Mouse (Mus musculus) liver, postnatal 0 days (tissue): Measurements from ENCODE around the gene Syt14. TPM values are rescaled to one million over a fixed set of nuclear protein-coding genes. Genes with fewer than 3 reads are reported as not detected.

ENCODE experiments used
- ATAC-seq: fragments of 200-750 bp; cut with Nextera tagmentation; 2 replicates; pipeline ENCODE4 v1.8.0; 2017; ENCODE audit warnings: mild to moderate bottlenecking, moderate library complexity
- DNase-seq: peaks from one replicate; pipeline ENCODE4 v3.0.0-alpha.2; 2016
- H3K27ac ChIP-seq: fragments of 300-500 bp; sonication (generic); 2 replicates; pipeline ENCODE4 v1.5.1; 2014; ENCODE audit warnings: antibody characterized with exemption, moderate library complexity, mild to moderate bottlenecking, low read depth
- H3K27me3 ChIP-seq: fragments of 300-500 bp; sonication (generic); 2 replicates; pipeline ENCODE4 v1.6.1; 2014; ENCODE audit warnings: low read length, control low read depth, mixed read lengths; ENCODE audit not compliant: insufficient read depth
- H3K36me3 ChIP-seq: fragments of 300-500 bp; sonication (generic); replicated peaks from 2 replicates; pipeline ENCODE4 v1.6.1; 2014; ENCODE audit warnings: mild to moderate bottlenecking, control low read depth, low read length, moderate library complexity, mixed read lengths; ENCODE audit not compliant: insufficient read depth
- H3K4me1 ChIP-seq: fragments of 300-500 bp; sonication (generic); 2 replicates; pipeline ENCODE4 v1.6.1; 2014; ENCODE audit warnings: antibody characterized with exemption, mild to moderate bottlenecking, control low read depth; ENCODE audit not compliant: insufficient read depth
- H3K4me2 ChIP-seq: fragments of 300-500 bp; sonication (generic); 2 replicates; pipeline ENCODE4 v1.6.1; 2014; ENCODE audit warnings: low read depth, mild to moderate bottlenecking, low read length, moderate library complexity, mixed read lengths
- H3K4me3 ChIP-seq: fragments of 300-500 bp; sonication (generic); 2 replicates; pipeline ENCODE4 v1.5.1; 2014; ENCODE audit warnings: low read depth, low read length
- H3K9ac ChIP-seq: fragments of 300-500 bp; sonication (generic); replicated peaks from 2 replicates; pipeline ENCODE4 v1.6.1; 2014; ENCODE audit warnings: mild to moderate bottlenecking, moderate library complexity
- H3K9me3 ChIP-seq: fragments of 300-500 bp; sonication (generic); 2 replicates; pipeline ENCODE4 v1.6.1; 2016; ENCODE audit warnings: mild to moderate bottlenecking, control low read depth, low read length, mixed read lengths
- CTCF ChIP-seq: sonication (generic); IDR thresholded peaks from 2 replicates; pipeline ENCODE4 v1.5.1; 2016; ENCODE audit warnings: antibody characterized with exemption, low read depth
- EP300 ChIP-seq: IDR thresholded peaks from 2 replicates; pipeline ENCODE4 v1.6.1; 2016; ENCODE audit warnings: antibody characterized with exemption, low read depth, mild to moderate bottlenecking
- WGBS: fragments of 180-500 bp; shearing (Covaris S2); extraction: QIAGEN DNeasy Blood & Tissue Kit; methylation state at CpG from one replicate; pipeline ENCODE4 v1.1.7; 2014; ENCODE audit not compliant: insufficient replicate concordance; 5-methylcytosine and 5-hydroxymethylcytosine counted together
- polyA plus RNA-seq: library from polyadenylated mRNA; unstranded; fragments of >200 nt; fragmentation: Nextera tagmentation; extraction: Ambion mirVana; gene quantifications from 2 replicates; pipeline ENCODE4 v1.2.1, GENCODE M21; 2015

Gene Syt14
- polyA plus RNA-seq, 1 experiment from 2014 or later = 1.8 TPM

GRCm38 (mm10) chr1:193001587-193001986, 34.0 kb downstream of the Syt14 start:
- Histone ChIP-seq H3K4me2 (0 out of 2 replicates have a peak overlapping the region, but pooled peaks have one; percentile 33), H3K27me3 (no peaks in the 10 kb centered on the region), H3K36me3 (no peaks in the 10 kb centered on the region), H3K9ac (peak overlapping the region; percentile 43; the same call in 1 of the 2 replicates), H3K27ac (peak overlapping the region; percentile 96), H3K4me3 (no peak overlapping the region), H3K4me1 (peaks cover 18% of the 10 kb centered on the region), H3K9me3 (no peaks in the 10 kb centered on the region)
- 34% methylated on average over 2 of the region's 2 CpGs for WGBS
- ATAC-seq (peak; percentile 97), DNase-seq (peak; percentile 21)
- peak; percentile 100 for TF ChIP-seq EP300
- TF ChIP-seq CTCF = peak; percentile 53

GRCm38 (mm10) chr1:193000908-193001307, 34.7 kb downstream of the Syt14 start:
- Histone ChIP-seq H3K9ac (no peak overlapping the region), H3K27me3 (no peaks in the 10 kb centered on the region), H3K36me3 (no peaks in the 10 kb centered on the region), H3K4me1 (peaks cover 18% of the 10 kb centered on the region), H3K9me3 (no peaks in the 10 kb centered on the region), H3K27ac (peak overlapping the region; percentile 96), H3K4me2 (0 out of 2 replicates have a peak overlapping the region, but pooled peaks have one; percentile 33), H3K4me3 (no peak overlapping the region)
- no peak for TF ChIP-seq EP300
- peak; percentile 80 for TF ChIP-seq CTCF
- no peak for DNase-seq
- ATAC-seq = no peak

GRCm38 (mm10) chr1:192994179-192994873, 41.2 kb downstream of the Syt14 start:
- Histone ChIP-seq H3K9me3 (no peaks in the 10 kb centered on the region), H3K27me3 (no peaks in the 10 kb centered on the region), H3K9ac (no peak overlapping the region), H3K4me1 (peaks cover 6% of the 10 kb centered on the region), H3K36me3 (no peaks in the 10 kb centered on the region), H3K4me3 (no peak overlapping the region), H3K27ac (peak overlapping the region; percentile 69), H3K4me2 (peak overlapping the region; percentile 29)
- 56% methylated on average over 2 of the region's 2 CpGs for WGBS
- TF ChIP-seq CTCF (no peak), EP300 (peak; percentile 94)
- peak; percentile 97 for ATAC-seq
- DNase-seq = no peak

- Histone ChIP-seq H3K4me3 (no peak overlapping the region), H3K4me1 (peaks cover 6% of the 10 kb centered on the region), H3K9me3 (no peaks in the 10 kb centered on the region), H3K36me3 (no peaks in the 10 kb centered on the region), H3K27me3 (no peaks in the 10 kb centered on the region), H3K9ac (no peak overlapping the region), H3K4me2 (peak overlapping the region; percentile 29; the same call in 1 of the 2 replicates), H3K27ac (peak overlapping the region; percentile 69)
- peak; percentile 64 for ATAC-seq
- no peak for TF ChIP-seq EP300
- no peak for TF ChIP-seq CTCF
- no peak for DNase-seq
These were observed 42.1 kb downstream of the Syt14 start for GRCm38 (mm10) chr1:192993491-192993890.

GRCm38 (mm10) chr1:192987203-192987602, 48.4 kb downstream of the Syt14 start:
- H3K27me3 ChIP-seq = no peaks in the 10 kb centered on the region
- no peak overlapping the region for H3K4me2 ChIP-seq
- H3K4me3 ChIP-seq = no peak overlapping the region
- H3K9me3 ChIP-seq = no peaks in the 10 kb centered on the region
- no peak overlapping the region for H3K27ac ChIP-seq
- WGBS = 75% methylated on average over 3 of the region's 3 CpGs
- ATAC-seq = peak; percentile 40; the same call in 1 of the 2 replicates
- no peak for DNase-seq
- TF ChIP-seq EP300 = no peak; the same call in 1 of the 2 replicates
- TF ChIP-seq CTCF = no peak
- no peaks in the 10 kb centered on the region for H3K4me1 ChIP-seq
- H3K9ac ChIP-seq = no peak overlapping the region
- no peaks in the 10 kb centered on the region for H3K36me3 ChIP-seq

GRCm38 (mm10) chr1:192986481-192986880, 49.1 kb downstream of the Syt14 start:
- Histone ChIP-seq H3K27ac (no peak overlapping the region), H3K4me3 (no peak overlapping the region), H3K9me3 (no peaks in the 10 kb centered on the region), H3K9ac (no peak overlapping the region), H3K4me2 (no peak overlapping the region), H3K36me3 (no peaks in the 10 kb centered on the region), H3K4me1 (0 out of 2 replicates have a peak, but pooled peaks cover 3% of the 10 kb centered on the region), H3K27me3 (no peaks in the 10 kb centered on the region)
- no peak for TF ChIP-seq CTCF
- TF ChIP-seq EP300 = peak; percentile 32; the same call in 1 of the 2 replicates
- WGBS = 50% methylated on average over 3 of the region's 3 CpGs
- ATAC-seq (no peak), DNase-seq (no peak)
